Mouse (Mus musculus): ENCODE data around the gene Gtsf1. TPM values are rescaled to one million over a fixed set of nuclear protein-coding genes. Genes with fewer than 3 reads are reported as not detected.

The Gtsf1 gene
- polyA plus RNA-seq, 1 experiment from 2014 or later: not detected

Other genes starting within 250 kb of the Gtsf1 start
- gene Cbx5, start 190.7 kb downstream of the Gtsf1 start, polyA plus RNA-seq (2015; fragmentation: Nextera tagmentation; extraction: Ambion mirVana): 147 and 153 TPM in 2 replicates
- gene Hnrnpa1, start 190.0 kb downstream of the Gtsf1 start, polyA plus RNA-seq (2015; fragmentation: Nextera tagmentation; extraction: Ambion mirVana): 669 and 721 TPM in 2 replicates
- 0.63 and 0.92 TPM in 2 replicates for gene Nfe2, start 172.1 kb downstream of the Gtsf1 start, polyA plus RNA-seq (2015; fragmentation: Nextera tagmentation; extraction: Ambion mirVana)
- 197 and 203 TPM in 2 replicates for gene Copz1, start 157.8 kb downstream of the Gtsf1 start, polyA plus RNA-seq (2015; fragmentation: Nextera tagmentation; extraction: Ambion mirVana)
- 0.31 and 0.34 TPM in 2 replicates for gene Gpr84, start 119.9 kb downstream of the Gtsf1 start, polyA plus RNA-seq (2015; fragmentation: Nextera tagmentation; extraction: Ambion mirVana)
- gene Zfp385a, start 90.4 kb downstream of the Gtsf1 start, polyA plus RNA-seq (2015; fragmentation: Nextera tagmentation; extraction: Ambion mirVana): 24.4 and 25.6 TPM in 2 replicates
- 7.3 and 8.2 TPM in 2 replicates for gene Itga5, start 63.7 kb downstream of the Gtsf1 start, polyA plus RNA-seq (2015; fragmentation: Nextera tagmentation; extraction: Ambion mirVana)
- not detected in 2 replicates for gene Gtsf2, start 18.0 kb upstream of the Gtsf1 start, polyA plus RNA-seq (2015; fragmentation: Nextera tagmentation; extraction: Ambion mirVana)
- 1.8 and 1.9 TPM in 2 replicates for gene Nckap1l, start 23.3 kb upstream of the Gtsf1 start, polyA plus RNA-seq (2015; fragmentation: Nextera tagmentation; extraction: Ambion mirVana)
- gene Pde1b, start 72.6 kb upstream of the Gtsf1 start, polyA plus RNA-seq (2015; fragmentation: Nextera tagmentation; extraction: Ambion mirVana): 87.2 and 87.4 TPM in 2 replicates
- 135 and 139 TPM in 2 replicates for gene Ppp1r1a, start 107.5 kb upstream of the Gtsf1 start, polyA plus RNA-seq (2015; fragmentation: Nextera tagmentation; extraction: Ambion mirVana)
- gene Glycam1, start 134.6 kb upstream of the Gtsf1 start, polyA plus RNA-seq (2015; fragmentation: Nextera tagmentation; extraction: Ambion mirVana): not detected in 2 replicates

All from midbrain, embryonic 15.5 days (tissue).